Mouse (Mus musculus) lung, embryonic 14.5 days (tissue): ENCODE measurements around the gene Tob2. TPM values are rescaled to one million over a fixed set of nuclear protein-coding genes. Genes with fewer than 3 reads are reported as not detected.

Experiments used
- ATAC-seq: fragments of 200-750 bp; cut with Nextera tagmentation; 2 replicates; pipeline ENCODE4 v1.8.0; 2017; ENCODE audit warnings: mild to moderate bottlenecking, moderate TSS enrichment, moderate library complexity; ENCODE audit not compliant: insufficient read depth
- DNase-seq: peaks from one replicate; pipeline ENCODE4 v3.0.0-alpha.2; 2015
- H3K27ac ChIP-seq: fragments of 300-500 bp; sonication (generic); 2 replicates; pipeline ENCODE4 v1.5.1; 2014; ENCODE audit warnings: low read depth, mild to moderate bottlenecking, moderate library complexity
- H3K27me3 ChIP-seq: fragments of 300-500 bp; sonication (generic); 2 replicates; pipeline ENCODE4 v1.6.1; 2014; ENCODE audit warnings: low read length, control low read depth; ENCODE audit not compliant: insufficient read depth
- H3K36me3 ChIP-seq: fragments of 300-500 bp; sonication (generic); 2 replicates; pipeline ENCODE4 v1.6.1; 2014; ENCODE audit warnings: control low read depth; ENCODE audit not compliant: insufficient read depth
- H3K4me1 ChIP-seq: fragments of 300-500 bp; sonication (generic); 2 replicates; pipeline ENCODE4 v1.6.1; 2014; ENCODE audit warnings: antibody characterized with exemption, control low read depth; ENCODE audit not compliant: insufficient read depth
- H3K4me2 ChIP-seq: fragments of 300-500 bp; sonication (generic); 2 replicates; pipeline ENCODE4 v1.6.1; 2014; ENCODE audit warnings: mild to moderate bottlenecking
- H3K4me3 ChIP-seq: fragments of 300-500 bp; sonication (generic); 2 replicates; pipeline ENCODE4 v1.5.1; 2014; ENCODE audit warnings: low read depth, low read length
- H3K9ac ChIP-seq: fragments of 300-500 bp; sonication (generic); 2 replicates; pipeline ENCODE4 v1.6.1; 2014
- H3K9me3 ChIP-seq: fragments of 300-500 bp; sonication (generic); 2 replicates; pipeline ENCODE4 v1.6.1; 2016; ENCODE audit warnings: low read depth, low read length, control low read depth
- CTCF ChIP-seq: IDR thresholded peaks from 2 replicates; pipeline ENCODE4 v1.5.1; 2016; ENCODE audit warnings: antibody characterized with exemption, low read depth
- WGBS: fragments of 180-500 bp; shearing (Covaris S2); extraction: QIAGEN DNeasy Blood & Tissue Kit; methylation state at CpG from one replicate; pipeline ENCODE4 v1.1.7; 2014; 5-methylcytosine and 5-hydroxymethylcytosine counted together
- polyA plus RNA-seq: library from polyadenylated mRNA; unstranded; fragments of >200 nt; fragmentation: Nextera tagmentation; extraction: Ambion mirVana; gene quantifications from 2 replicates; pipeline ENCODE4 v1.2.1, GENCODE M21; 2014

The Tob2 gene
- polyA plus RNA-seq, 1 experiment from 2014 or later = 24.2 TPM

- Histone ChIP-seq H3K4me1 (no peaks in the 10 kb centered on the region), H3K4me3 (no peak overlapping the region), H3K36me3 (peaks cover 65% of the 10 kb centered on the region), H3K9me3 (no peaks in the 10 kb centered on the region), H3K27me3 (no peaks in the 10 kb centered on the region), H3K27ac (no peak overlapping the region), H3K9ac (no peak overlapping the region), H3K4me2 (no peak overlapping the region)
- ATAC-seq (no peak), DNase-seq (no peak)
- TF ChIP-seq CTCF = no peak
- 91% methylated on average over 8 of the region's 8 CpGs for WGBS
These were observed 33.4 kb upstream of the Tob2 start for GRCm38 (mm10) chr15:81891822-81892580.

GRCm38 (mm10) chr15:81891140-81891802, 32.7 kb upstream of the Tob2 start:
- no peak overlapping the region for H3K4me3 ChIP-seq
- H3K4me1 ChIP-seq = no peaks in the 10 kb centered on the region
- H3K27me3 ChIP-seq = no peaks in the 10 kb centered on the region
- H3K36me3 ChIP-seq = peaks cover 64% of the 10 kb centered on the region
- ATAC-seq = no peak
- H3K4me2 ChIP-seq = no peak overlapping the region
- 83% methylated on average over 7 of the region's 7 CpGs for WGBS
- H3K9ac ChIP-seq = no peak overlapping the region
- DNase-seq = no peak
- H3K9me3 ChIP-seq = no peaks in the 10 kb centered on the region
- no peak overlapping the region for H3K27ac ChIP-seq
- TF ChIP-seq CTCF = no peak

GRCm38 (mm10) chr15:81889175-81889574, 30.6 kb upstream of the Tob2 start:
- WGBS = 90% methylated on average over 7 of the region's 7 CpGs
- no peak for ATAC-seq

GRCm38 (mm10) chr15:81886795-81887550, 28.4 kb upstream of the Tob2 start:
- Histone ChIP-seq H3K9ac (no peak overlapping the region), H3K4me2 (no peak overlapping the region), H3K27me3 (no peaks in the 10 kb centered on the region), H3K4me1 (no peaks in the 10 kb centered on the region), H3K4me3 (no peak overlapping the region), H3K27ac (no peak overlapping the region), H3K36me3 (peaks cover 36% of the 10 kb centered on the region), H3K9me3 (no peaks in the 10 kb centered on the region)
- no peak for DNase-seq
- no peak for ATAC-seq
- WGBS = 91% methylated on average over 6 of the region's 6 CpGs
- TF ChIP-seq CTCF = no peak

More at GRCm38 (mm10) chr15:81889175-81889574, 30.6 kb upstream of the Tob2 start:
- Histone ChIP-seq H3K27me3 (no peaks in the 10 kb centered on the region), H3K9ac (no peak overlapping the region), H3K9me3 (no peaks in the 10 kb centered on the region), H3K36me3 (peaks cover 50% of the 10 kb centered on the region), H3K27ac (no peak overlapping the region), H3K4me3 (no peak overlapping the region), H3K4me2 (no peak overlapping the region), H3K4me1 (no peaks in the 10 kb centered on the region)
- no peak for TF ChIP-seq CTCF
- DNase-seq = no peak

GRCm38 (mm10) chr15:81885418-81885934, 26.9 kb upstream of the Tob2 start:
- 87% methylated on average over 3 of the region's 3 CpGs for WGBS
- TF ChIP-seq CTCF = no peak
- H3K9ac ChIP-seq = no peak overlapping the region
- H3K27ac ChIP-seq = no peak overlapping the region
- no peak overlapping the region for H3K4me2 ChIP-seq
- H3K4me1 ChIP-seq = no peaks in the 10 kb centered on the region
- ATAC-seq (no peak), DNase-seq (no peak)
- no peaks in the 10 kb centered on the region for H3K27me3 ChIP-seq
- H3K9me3 ChIP-seq = no peaks in the 10 kb centered on the region
- H3K4me3 ChIP-seq = no peak overlapping the region
- peaks cover 24% of the 10 kb centered on the region for H3K36me3 ChIP-seq

GRCm38 (mm10) chr15:81882348-81882747, 23.8 kb upstream of the Tob2 start:
- ATAC-seq = no peak
- H3K36me3 ChIP-seq = peaks cover 9% of the 10 kb centered on the region; the same call in 1 of the 2 replicates
- no peaks in the 10 kb centered on the region for H3K4me1 ChIP-seq
- TF ChIP-seq CTCF = no peak
- no peak overlapping the region for H3K9ac ChIP-seq
- no peaks in the 10 kb centered on the region for H3K9me3 ChIP-seq
- H3K27me3 ChIP-seq = no peaks in the 10 kb centered on the region
- no peak for DNase-seq
- no peak overlapping the region for H3K4me3 ChIP-seq
- no peak overlapping the region for H3K27ac ChIP-seq
- 92% methylated on average over 3 of the region's 3 CpGs for WGBS
- H3K4me2 ChIP-seq = no peak overlapping the region
